Mouse (Mus musculus): ENCODE results near the gene Synj2.
"Not testable (repeated sequence)": the region's sequence is repeated elsewhere in the genome, so short reads cannot be mapped to it uniquely, and the experiment has no call there.

Synj2 gene

GRCm38 (mm10) chr17:6001836-6002235, 60.8 kb downstream of the Synj2 start:
- no peak for DNase-seq

- no peak for DNase-seq
Observed at GRCm38 (mm10) chr17:6002563-6002962, 61.5 kb downstream of the Synj2 start.

GRCm38 (mm10) chr17:6003661-6004060, 62.6 kb downstream of the Synj2 start:
- DNase-seq = no peak

GRCm38 (mm10) chr17:6005246-6005637, 64.2 kb downstream of the Synj2 start:
- peak; percentile 22 for DNase-seq

GRCm38 (mm10) chr17:6005638-6006471, 64.8 kb downstream of the Synj2 start:
- peak; percentile 32 for DNase-seq

- no peak for DNase-seq
Observed at GRCm38 (mm10) chr17:6007101-6007780, 66.2 kb downstream of the Synj2 start.

- no peak for DNase-seq
Observed at GRCm38 (mm10) chr17:6007902-6008301, 66.8 kb downstream of the Synj2 start.

GRCm38 (mm10) chr17:6008590-6008989, 67.5 kb downstream of the Synj2 start:
- no peak for DNase-seq

- DNase-seq = no peak
Observed at GRCm38 (mm10) chr17:6009606-6010005, 68.5 kb downstream of the Synj2 start.

- DNase-seq = no peak
Observed at GRCm38 (mm10) chr17:6013079-6013478, 72.0 kb downstream of the Synj2 start.

GRCm38 (mm10) chr17:6014985-6015384, 73.9 kb downstream of the Synj2 start:
- no peak for DNase-seq

GRCm38 (mm10) chr17:6016213-6016780, 75.2 kb downstream of the Synj2 start:
- peak; percentile 31 for DNase-seq

GRCm38 (mm10) chr17:6017268-6017667, 76.2 kb downstream of the Synj2 start:
- DNase-seq = no peak

- no peak for DNase-seq
Observed at GRCm38 (mm10) chr17:6018348-6018747, 77.3 kb downstream of the Synj2 start.

- peak; percentile 37 for DNase-seq
Observed at GRCm38 (mm10) chr17:6019776-6020175, 78.7 kb downstream of the Synj2 start.

GRCm38 (mm10) chr17:6020636-6021035, 79.6 kb downstream of the Synj2 start:
- no peak for DNase-seq

- DNase-seq = not testable (repeated sequence)
Observed at GRCm38 (mm10) chr17:6021374-6021789, 80.3 kb downstream of the Synj2 start.

- DNase-seq = no peak
Observed at GRCm38 (mm10) chr17:6025831-6026230, 84.8 kb downstream of the Synj2 start.

GRCm38 (mm10) chr17:6035661-6036060, 94.6 kb downstream of the Synj2 start:
- no peak for DNase-seq

GRCm38 (mm10) chr17:6036458-6036857, 95.4 kb downstream of the Synj2 start:
- DNase-seq = no peak

GRCm38 (mm10) chr17:6036872-6037271, 95.8 kb downstream of the Synj2 start:
- no peak for DNase-seq

GRCm38 (mm10) chr17:6037507-6037906, 96.4 kb downstream of the Synj2 start:
- DNase-seq = no peak

- DNase-seq = peak; percentile 10
Observed at GRCm38 (mm10) chr17:6052801-6053200, 111.7 kb downstream of the Synj2 start.

- peak; percentile 71 for DNase-seq
Observed at GRCm38 (mm10) chr17:6054934-6055355, 113.9 kb downstream of the Synj2 start.

Measured in embryo, embryonic 11 days (tissue).